Mouse (Mus musculus) urinary bladder, adult 2 months (tissue): Measurements from ENCODE around the gene Arrdc1. TPM values are rescaled to one million over a fixed set of nuclear protein-coding genes. Genes with fewer than 3 reads are reported as not detected.

Experiments
- polyA plus RNA-seq: library from polyadenylated mRNA; depleted of rRNA; stranded (reverse); fragments of >200 nt; gene quantifications from 2 replicates; pipeline ENCODE4 v1.2.3, GENCODE M21; 2012; rRNA removed

The Arrdc1 gene
- polyA plus RNA-seq, 1 experiment, result 140 TPM

Other genes starting within 250 kb of the Arrdc1 start
- 1.4 and 1.6 TPM in 2 replicates for gene Cacna1b, start 172.1 kb downstream of the Arrdc1 start, polyA plus RNA-seq
- 47.7 and 52.6 TPM in 2 replicates for gene Ehmt1, start 15.6 kb downstream of the Arrdc1 start, polyA plus RNA-seq
- 9.4 and 11.7 TPM in 2 replicates for gene Zmynd19, start 14.5 kb upstream of the Arrdc1 start, polyA plus RNA-seq
- 20.3 and 22.1 TPM in 2 replicates for gene Dph7, start 27.1 kb upstream of the Arrdc1 start, polyA plus RNA-seq
- 61.3 and 66.0 TPM in 2 replicates for gene Mrpl41, start 39.8 kb upstream of the Arrdc1 start, polyA plus RNA-seq
- 17.2 and 24.1 TPM in 2 replicates for gene Pnpla7, start 40.8 kb upstream of the Arrdc1 start, polyA plus RNA-seq
- 87.4 and 114 TPM in 2 replicates for gene Nsmf, start 119.1 kb upstream of the Arrdc1 start, polyA plus RNA-seq
- gene Entpd8, start 145.1 kb upstream of the Arrdc1 start, polyA plus RNA-seq, result 0.03 and 0.07 TPM in 2 replicates
- gene Noxa1, start 159.9 kb upstream of the Arrdc1 start, polyA plus RNA-seq, result 0.13 and 0.18 TPM in 2 replicates
- 50.1 and 60.0 TPM in 2 replicates for gene Nrarp, start 245.5 kb upstream of the Arrdc1 start, polyA plus RNA-seq